Mouse (Mus musculus) heart, adult 18-20 months (tissue): ENCODE results near the gene Mrpl9. TPM values are rescaled to one million over a fixed set of nuclear protein-coding genes. Genes with fewer than 3 reads are reported as not detected.

ENCODE experiments used
- total RNA-seq, 2 experiments: library from RNA; stranded (reverse); gene quantifications; 2 replicates each; pipeline ENCODE4 v1.2.3; 2021

The Mrpl9 gene
- total RNA-seq, 2 experiments from 2014 or later: 66.2 to 74.9 TPM

Other genes with a start within 250 kb of the Mrpl9 start
- gene Gm5286, start 246.6 kb upstream of the Mrpl9 start, total RNA-seq: not detected
- not detected for gene Gm4778, start 179.3 kb upstream of the Mrpl9 start, total RNA-seq
- gene Them4, start 133.2 kb upstream of the Mrpl9 start, total RNA-seq: 10 to 100 TPM; 14.9 to 15.3 TPM
- gene Them5, start 101.2 kb upstream of the Mrpl9 start, total RNA-seq: not detected
- gene C2cd4d, start 80.9 kb upstream of the Mrpl9 start, total RNA-seq: under 1 TPM; 0.20 to 0.21 TPM
- 10 to 100 TPM; 50.4 to 62.8 TPM for gene Rorc, start 70.5 kb upstream of the Mrpl9 start, total RNA-seq
- under 1 TPM; 0.10 to 0.13 TPM for gene Lingo4, start 44.8 kb upstream of the Mrpl9 start, total RNA-seq
- gene Tdrkh, start 30.0 kb upstream of the Mrpl9 start, total RNA-seq: 1 to 10 TPM; 4.4 to 6.1 TPM
- not detected for gene Oaz3, start 597 bp downstream of the Mrpl9 start, total RNA-seq
- gene Celf3, start 35.0 kb downstream of the Mrpl9 start, total RNA-seq: not detected
- 1 to 10 TPM; 1.8 to 2.2 TPM for gene Riiad1, start 37.0 kb downstream of the Mrpl9 start, total RNA-seq
- gene Snx27, start 139.4 kb downstream of the Mrpl9 start, total RNA-seq: 10 to 100 TPM; 28.3 to 29.0 TPM
- not detected for gene Gm10972, start 199.8 kb downstream of the Mrpl9 start, total RNA-seq
- gene Tuft1, start 215.6 kb downstream of the Mrpl9 start, total RNA-seq: 1 to 10 TPM; 3.0 to 3.5 TPM